Mouse (Mus musculus) hindbrain, embryonic 13.5 days (tissue): ENCODE measurements at regions not wholly inside any gene's neighbourhood (a gene's known extent, or its start where the extent isn't known, plus 50 kb on each side); places are given as distances from the start of the nearest gene placed in this dataset.

Source experiments
- ATAC-seq: fragments of 200-750 bp; cut with Nextera tagmentation; 2 replicates; pipeline ENCODE4 v1.8.0; 2017; ENCODE audit warnings: moderate TSS enrichment; ENCODE audit not compliant: low FRiP score
- H3K27ac ChIP-seq: fragments of 300-500 bp; sonication (generic); 2 replicates; pipeline ENCODE4 v1.5.1; 2015; ENCODE audit warnings: inconsistent platforms, mild to moderate bottlenecking, moderate library complexity
- H3K27me3 ChIP-seq: fragments of 300-500 bp; sonication (generic); 2 replicates; pipeline ENCODE4 v1.6.1; 2015; ENCODE audit warnings: mild to moderate bottlenecking, inconsistent platforms
- H3K36me3 ChIP-seq: fragments of 300-500 bp; sonication (generic); 2 replicates; pipeline ENCODE4 v1.6.1; 2015; ENCODE audit warnings: mild to moderate bottlenecking, inconsistent platforms
- H3K4me1 ChIP-seq: fragments of 300-500 bp; sonication (generic); replicated peaks from 2 replicates; pipeline ENCODE4 v1.6.1; 2015; ENCODE audit warnings: inconsistent platforms
- H3K4me2 ChIP-seq: fragments of 300-500 bp; sonication (generic); 2 replicates; pipeline ENCODE4 v1.6.1; 2015; ENCODE audit warnings: inconsistent platforms, mild to moderate bottlenecking, moderate library complexity
- H3K4me3 ChIP-seq: fragments of 300-500 bp; sonication (generic); 2 replicates; pipeline ENCODE4 v1.5.1; 2015; ENCODE audit warnings: mild to moderate bottlenecking, inconsistent platforms
- H3K9ac ChIP-seq: fragments of 300-500 bp; sonication (generic); 2 replicates; pipeline ENCODE4 v1.6.1; 2015; ENCODE audit warnings: mild to moderate bottlenecking, inconsistent platforms
- H3K9me3 ChIP-seq: fragments of 300-500 bp; sonication (generic); 2 replicates; pipeline ENCODE4 v1.6.1; 2016; ENCODE audit warnings: inconsistent platforms
- WGBS: fragments of 180-500 bp; shearing (Covaris S2); methylation state at CpG from one replicate; pipeline ENCODE4 v1.1.7; 2015; 5-methylcytosine and 5-hydroxymethylcytosine counted together

DNA sequence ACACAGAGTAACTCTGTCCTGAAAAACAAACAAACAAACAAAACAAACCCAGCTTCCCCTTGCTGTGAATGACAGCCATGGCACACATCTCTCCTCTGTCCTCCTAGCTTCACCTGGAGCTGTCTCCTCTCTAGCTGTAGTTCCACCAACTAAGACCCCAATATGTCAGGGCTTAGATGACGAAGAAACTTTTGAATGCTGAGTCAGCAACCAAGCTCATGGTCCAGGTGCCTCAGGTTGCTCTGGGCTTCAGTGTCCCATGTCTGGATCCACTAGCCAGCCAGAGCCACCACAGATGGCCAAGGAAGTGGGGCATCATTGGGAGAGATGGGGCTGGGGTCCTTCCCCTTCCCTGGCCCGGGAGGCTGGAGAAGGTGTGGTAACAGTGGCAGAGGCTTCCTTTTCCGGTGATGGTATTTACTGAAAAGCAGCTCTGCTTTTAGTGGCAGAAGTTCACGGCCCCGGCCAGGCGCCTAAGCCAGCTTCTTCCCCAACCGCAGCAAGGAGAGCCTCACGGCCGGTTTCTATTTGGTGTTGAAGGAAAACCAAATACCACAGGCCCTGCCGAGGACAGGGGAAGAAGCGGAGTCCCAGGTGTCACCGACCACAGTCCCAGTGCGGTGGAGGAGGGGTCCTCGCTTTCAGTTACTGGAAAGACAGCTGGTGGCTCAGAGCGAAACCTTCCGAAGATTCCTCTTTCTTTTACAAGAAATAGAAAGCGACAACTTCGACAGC, 115.0 kb upstream of the Tmem189 start:
- H3K9me3 ChIP-seq: no peaks in the 10 kb centered on the region
- no peaks in the 10 kb centered on the region for H3K36me3 ChIP-seq
- H3K4me2 ChIP-seq: no peak overlapping the region
- H3K27me3 ChIP-seq: no peaks in the 10 kb centered on the region
- H3K9ac ChIP-seq: no peak overlapping the region
- no peak overlapping the region for H3K27ac ChIP-seq
- H3K4me3 ChIP-seq: no peak overlapping the region
- 72% methylated on average over 18 of the region's 18 CpGs for WGBS
- no peaks in the 10 kb centered on the region for H3K4me1 ChIP-seq
- ATAC-seq: no peak

- Histone ChIP-seq H3K27ac (no peak overlapping the region), H3K9ac (no peak overlapping the region), H3K4me3 (no peak overlapping the region), H3K9me3 (no peaks in the 10 kb centered on the region), H3K4me2 (no peak overlapping the region), H3K36me3 (no peaks in the 10 kb centered on the region), H3K4me1 (no peaks in the 10 kb centered on the region), H3K27me3 (no peaks in the 10 kb centered on the region)
- ATAC-seq: no peak
- 82% methylated on average over 9 of the region's 9 CpGs for WGBS
Measured at GRCm38 (mm10) chr2:167802494-167802893, 112.9 kb upstream of the Tmem189 start.

DNA sequence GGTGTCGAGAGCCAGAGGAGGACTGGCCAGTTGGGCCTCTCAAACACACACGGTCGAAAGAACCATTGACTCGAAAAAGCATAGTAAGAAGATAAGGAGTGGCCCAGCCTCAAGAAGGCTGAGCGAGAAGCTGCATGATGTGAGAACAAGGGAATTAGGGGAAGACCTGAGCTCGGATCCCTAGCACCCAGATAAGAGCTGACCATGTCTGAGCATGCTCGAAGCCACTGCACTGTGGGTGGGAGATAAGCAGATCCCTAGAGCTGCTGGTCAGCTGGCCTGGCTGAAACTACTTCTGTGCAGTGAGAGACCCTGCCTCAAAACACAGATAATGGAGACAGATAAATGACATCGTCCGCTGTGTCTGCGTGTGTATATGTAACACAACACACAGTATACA, 111.8 kb upstream of the Tmem189 start:
- 94% methylated on average over 10 of the region's 10 CpGs for WGBS
- ATAC-seq: no peak
- Histone ChIP-seq H3K9me3 (no peaks in the 10 kb centered on the region), H3K27ac (no peak overlapping the region), H3K4me3 (no peak overlapping the region), H3K36me3 (no peaks in the 10 kb centered on the region), H3K27me3 (no peaks in the 10 kb centered on the region), H3K4me2 (no peak overlapping the region), H3K4me1 (no peaks in the 10 kb centered on the region), H3K9ac (no peak overlapping the region)

- Histone ChIP-seq H3K27me3 (no peaks in the 10 kb centered on the region), H3K36me3 (no peaks in the 10 kb centered on the region), H3K9ac (no peak overlapping the region), H3K9me3 (no peaks in the 10 kb centered on the region), H3K4me2 (no peak overlapping the region), H3K4me3 (no peak overlapping the region), H3K27ac (no peak overlapping the region), H3K4me1 (no peaks in the 10 kb centered on the region)
- ATAC-seq: no peak
- whole genome bisulfite sequencing: 71% methylated on average over 11 of the region's 11 CpGs
Measured at GRCm38 (mm10) chr2:167800648-167801245, 111.1 kb upstream of the Tmem189 start.

DNA sequence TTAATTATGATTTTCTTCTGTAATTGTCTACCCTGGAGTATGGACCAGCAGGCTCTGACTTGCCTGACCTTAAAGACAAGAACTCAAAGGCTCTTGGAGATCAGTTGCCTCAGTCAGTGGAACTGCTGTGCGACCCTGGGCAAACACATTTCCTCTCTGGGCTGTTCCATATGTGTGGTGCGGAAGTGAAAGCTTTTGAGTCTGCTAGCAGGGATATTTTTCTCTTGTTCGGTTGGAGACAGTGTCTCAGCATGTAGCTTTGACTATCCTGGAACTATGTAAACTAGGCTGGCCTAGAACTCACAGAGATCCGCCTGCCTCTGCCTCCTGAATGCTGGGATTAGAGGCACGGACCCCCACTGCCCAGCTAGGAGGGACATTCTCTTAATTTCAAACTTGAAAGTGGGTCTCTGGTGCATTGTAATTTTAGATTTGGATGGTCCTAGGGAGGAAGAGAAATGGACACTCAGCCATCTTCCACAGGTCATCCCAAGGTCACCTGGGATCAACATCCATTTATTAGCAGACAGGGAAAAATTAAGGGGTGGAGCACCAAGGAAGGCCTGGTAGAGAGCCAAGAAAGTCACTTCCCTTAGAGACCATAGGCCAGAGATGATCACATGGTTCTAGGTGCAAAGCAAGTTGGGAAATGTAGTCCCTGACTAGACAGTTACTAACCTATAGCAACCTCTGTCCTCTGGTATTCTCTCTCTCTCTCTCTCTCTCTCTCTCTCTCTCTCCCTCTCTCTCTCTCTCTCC, 110.2 kb upstream of the Tmem189 start:
- no peaks in the 10 kb centered on the region for H3K9me3 ChIP-seq
- 92% methylated on average over 5 of the region's 5 CpGs for WGBS
- no peaks in the 10 kb centered on the region for H3K4me1 ChIP-seq
- peak; percentile 74 for ATAC-seq
- no peaks in the 10 kb centered on the region for H3K27me3 ChIP-seq
- no peak overlapping the region for H3K4me3 ChIP-seq
- H3K9ac ChIP-seq: no peak overlapping the region
- no peak overlapping the region for H3K4me2 ChIP-seq
- H3K36me3 ChIP-seq: no peaks in the 10 kb centered on the region
- H3K27ac ChIP-seq: no peak overlapping the region

DNA sequence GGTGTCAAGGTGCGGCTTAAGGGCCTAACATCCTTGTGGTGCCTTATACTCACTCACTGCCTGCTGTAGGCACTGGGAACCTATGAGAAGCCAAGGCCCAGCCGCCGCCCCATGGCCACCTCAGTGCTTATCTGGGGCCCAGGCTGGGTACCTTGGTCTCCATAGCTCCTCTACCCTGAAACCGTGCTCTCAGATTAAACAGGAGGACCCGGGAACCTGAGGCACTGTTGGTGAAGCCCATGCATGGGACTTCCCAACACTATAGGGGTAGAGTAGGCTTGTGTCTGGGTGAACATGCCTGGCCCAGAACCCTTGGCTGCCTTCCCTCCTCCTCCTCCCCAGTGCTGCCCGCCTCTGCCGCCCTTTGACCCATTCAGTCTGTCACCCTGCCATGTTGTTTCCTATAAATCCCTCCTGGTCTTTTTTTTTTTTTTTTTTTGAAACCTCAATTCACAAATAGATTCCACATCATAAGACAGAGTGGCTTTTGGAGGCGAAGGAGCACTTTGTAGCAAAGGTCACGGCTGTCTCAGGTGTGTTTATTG, 109.4 kb upstream of the Tmem189 start:
- Histone ChIP-seq H3K9me3 (no peaks in the 10 kb centered on the region), H3K27me3 (no peaks in the 10 kb centered on the region), H3K36me3 (no peaks in the 10 kb centered on the region), H3K4me1 (no peaks in the 10 kb centered on the region), H3K27ac (no peak overlapping the region), H3K9ac (no peak overlapping the region), H3K4me3 (no peak overlapping the region), H3K4me2 (no peak overlapping the region)
- 92% methylated on average over 9 of the region's 9 CpGs for WGBS
- ATAC-seq: no peak

DNA sequence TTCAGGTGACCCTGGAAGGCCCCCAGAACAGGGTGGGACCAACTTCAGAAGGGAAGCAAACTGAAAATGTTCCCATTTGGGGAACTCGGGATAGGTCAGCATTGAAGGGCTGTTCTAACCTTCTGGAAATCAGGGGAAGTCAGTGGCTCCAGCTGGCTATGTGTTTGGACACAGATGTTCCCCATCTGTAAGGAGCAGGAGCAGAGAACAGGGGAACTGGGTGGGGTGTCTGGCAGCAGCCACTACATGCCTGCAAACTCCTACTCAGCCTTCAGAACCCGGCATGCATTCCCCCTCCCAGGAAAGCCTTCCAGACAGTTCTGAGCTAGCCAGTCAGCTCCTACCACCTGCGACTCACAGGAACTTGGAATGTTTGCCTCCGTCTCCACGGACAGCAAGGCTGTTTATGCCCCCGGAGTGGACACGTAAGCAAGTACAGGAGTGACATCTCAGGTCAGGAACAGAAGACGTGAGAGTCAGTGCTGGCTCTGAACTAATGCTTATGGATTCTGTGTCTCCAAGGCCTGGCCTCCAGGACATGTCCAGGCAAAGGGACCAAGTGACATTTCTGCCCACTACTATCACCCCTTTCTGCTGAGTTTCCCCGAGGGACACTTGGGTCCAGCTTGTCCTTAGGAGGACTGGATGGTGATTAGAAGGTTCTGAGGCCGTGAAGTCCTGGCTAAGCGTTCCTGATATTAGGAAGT, 108.6 kb upstream of the Tmem189 start:
- no peaks in the 10 kb centered on the region for H3K4me1 ChIP-seq

GRCm38 (mm10) chr2:167795491-167795890, 105.9 kb upstream of the Tmem189 start:
- 90% methylated on average over 7 of the region's 7 CpGs for WGBS
- no peaks in the 10 kb centered on the region for H3K4me1 ChIP-seq
- no peaks in the 10 kb centered on the region for H3K27me3 ChIP-seq
- no peaks in the 10 kb centered on the region for H3K9me3 ChIP-seq
- no peaks in the 10 kb centered on the region for H3K36me3 ChIP-seq
- no peak overlapping the region for H3K4me3 ChIP-seq
- ATAC-seq: no peak
- H3K4me2 ChIP-seq: no peak overlapping the region
- H3K27ac ChIP-seq: no peak overlapping the region
- no peak overlapping the region for H3K9ac ChIP-seq

More for the DNA sequence above, 108.6 kb upstream of the Tmem189 start:
- no peaks in the 10 kb centered on the region for H3K27me3 ChIP-seq
- no peak overlapping the region for H3K27ac ChIP-seq
- no peaks in the 10 kb centered on the region for H3K9me3 ChIP-seq
- no peak for ATAC-seq
- H3K4me2 ChIP-seq: no peak overlapping the region
- no peak overlapping the region for H3K4me3 ChIP-seq
- 85% methylated on average over 11 of the region's 11 CpGs for WGBS
- H3K9ac ChIP-seq: no peak overlapping the region
- no peaks in the 10 kb centered on the region for H3K36me3 ChIP-seq

DNA sequence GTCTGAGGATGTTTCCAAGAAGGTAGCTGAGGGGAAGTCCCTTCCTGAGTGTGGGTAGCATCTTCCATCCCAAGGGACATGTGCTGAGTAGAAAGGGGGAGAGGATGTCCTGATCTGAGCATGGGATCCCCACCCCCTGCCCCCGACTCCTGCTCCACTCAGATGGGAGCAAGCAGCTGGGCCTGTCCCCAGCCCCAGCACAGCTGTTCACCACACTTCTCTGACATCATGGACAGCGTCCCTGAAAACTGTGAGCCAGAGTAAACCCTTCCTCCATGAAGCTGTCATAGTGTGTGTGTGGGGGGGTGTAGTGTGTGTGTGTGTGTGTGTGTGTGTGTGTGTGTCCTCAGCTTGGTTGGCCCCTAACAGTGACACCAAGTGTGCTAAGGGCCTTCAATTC, 104.3 kb upstream of the Tmem189 start:
- Histone ChIP-seq H3K27me3 (no peaks in the 10 kb centered on the region), H3K27ac (no peak overlapping the region), H3K36me3 (no peaks in the 10 kb centered on the region), H3K4me1 (no peaks in the 10 kb centered on the region), H3K9ac (no peak overlapping the region), H3K4me3 (no peak overlapping the region), H3K9me3 (no peaks in the 10 kb centered on the region), H3K4me2 (no peak overlapping the region)
- ATAC-seq: no peak
- 93% methylated on average over 2 of the region's 2 CpGs for WGBS

DNA sequence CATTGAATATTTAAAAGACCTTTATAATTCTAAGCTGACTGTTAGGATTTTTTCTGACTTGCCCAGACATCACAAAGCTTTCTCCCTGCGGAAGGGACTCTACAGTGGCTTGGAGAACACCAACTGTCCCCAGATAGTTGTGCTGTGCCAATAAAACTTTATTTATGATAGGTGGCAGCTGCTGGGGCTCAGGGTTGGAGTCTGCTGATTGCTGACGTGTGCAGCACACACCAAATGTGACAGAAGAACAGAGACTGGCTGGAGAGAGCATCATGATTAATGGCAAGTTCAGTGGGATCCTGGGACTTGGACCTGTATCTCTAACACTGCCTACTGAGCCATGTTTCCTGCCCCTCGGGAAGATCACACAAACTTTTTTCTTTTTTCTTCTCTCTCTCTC, 103.1 kb upstream of the Tmem189 start:
- no peaks in the 10 kb centered on the region for H3K9me3 ChIP-seq
- H3K4me1 ChIP-seq: no peaks in the 10 kb centered on the region
- no peak for ATAC-seq
- H3K4me3 ChIP-seq: no peak overlapping the region
- no peaks in the 10 kb centered on the region for H3K36me3 ChIP-seq
- WGBS: 59% methylated on average over 3 of the region's 3 CpGs
- H3K27me3 ChIP-seq: no peaks in the 10 kb centered on the region
- no peak overlapping the region for H3K9ac ChIP-seq
- H3K4me2 ChIP-seq: no peak overlapping the region
- no peak overlapping the region for H3K27ac ChIP-seq

- Histone ChIP-seq H3K27me3 (no peaks in the 10 kb centered on the region), H3K9ac (no peak overlapping the region), H3K9me3 (no peaks in the 10 kb centered on the region), H3K4me3 (no peak overlapping the region), H3K36me3 (no peaks in the 10 kb centered on the region), H3K27ac (no peak overlapping the region), H3K4me1 (no peaks in the 10 kb centered on the region), H3K4me2 (no peak overlapping the region)
- 62% methylated on average over 3 of the region's 3 CpGs for WGBS
- ATAC-seq: no peak
Measured at GRCm38 (mm10) chr2:167792330-167792729, 102.7 kb upstream of the Tmem189 start.

GRCm38 (mm10) chr2:167789471-167789923, 99.9 kb upstream of the Tmem189 start:
- no peak for ATAC-seq
- Histone ChIP-seq H3K4me2 (no peak overlapping the region), H3K9me3 (no peaks in the 10 kb centered on the region), H3K27ac (no peak overlapping the region), H3K9ac (no peak overlapping the region), H3K27me3 (no peaks in the 10 kb centered on the region), H3K4me1 (no peaks in the 10 kb centered on the region), H3K36me3 (no peaks in the 10 kb centered on the region), H3K4me3 (no peak overlapping the region)
- WGBS: 89% methylated on average over 11 of the region's 11 CpGs
